Mouse (Mus musculus): ENCODE measurements at regions not wholly inside any gene's neighbourhood (a gene's known extent, or its start where the extent isn't known, plus 50 kb on each side); places are given as distances from the start of the nearest gene placed in this dataset.

- Histone ChIP-seq H3K4me3 (no peak overlapping the region), H3K27ac (no peak overlapping the region)
- no peak for TF ChIP-seq CTCF (conservative IDR thresholded peaks at IDR 0.05)
- DNase-seq (ENCODE audit: low spot score in 2 of 2) = no peak
Observed at GRCm38 (mm10) chr1:185074001-185074400, 74.6 kb upstream of the Mark1 start.

GRCm38 (mm10) chr1:185072766-185073165 lies 73.4 kb upstream of the Mark1 start:
- Histone ChIP-seq H3K4me3 (no peak overlapping the region), H3K27ac (no peak overlapping the region)
- DNase-seq (ENCODE audit: low spot score in 2 of 2) = no peak
- TF ChIP-seq CTCF (conservative IDR thresholded peaks at IDR 0.05) = no peak

GRCm38 (mm10) chr1:185071566-185071965 lies 72.2 kb upstream of the Mark1 start:
- no peak for TF ChIP-seq CTCF (conservative IDR thresholded peaks at IDR 0.05)
- Histone ChIP-seq H3K27ac (no peak overlapping the region), H3K4me3 (no peak overlapping the region)
- DNase-seq (ENCODE audit: low spot score in 2 of 2) = no peak

- Histone ChIP-seq H3K27ac (no peak overlapping the region; the same call in 1 of the 2 replicates), H3K4me3 (no peak overlapping the region)
- no peak for DNase-seq (ENCODE audit: low spot score in 2 of 2)
- TF ChIP-seq CTCF (conservative IDR thresholded peaks at IDR 0.05) = no peak
Observed at GRCm38 (mm10) chr1:185070853-185071149, 71.4 kb upstream of the Mark1 start.

GRCm38 (mm10) chr1:185070062-185070852 lies 70.9 kb upstream of the Mark1 start:
- Histone ChIP-seq H3K27ac (peak overlapping the region; percentile 5; the same call in 1 of the 2 replicates), H3K4me3 (no peak overlapping the region)
- peak; percentile 8 to 32 for DNase-seq (ENCODE audit: low spot score in 2 of 2)
- TF ChIP-seq CTCF (conservative IDR thresholded peaks at IDR 0.05) = no peak

- DNase-seq (ENCODE audit: low spot score in 2 of 2) = no peak
- Histone ChIP-seq H3K4me3 (no peak overlapping the region), H3K27ac (no peak overlapping the region)
- no peak for TF ChIP-seq CTCF (conservative IDR thresholded peaks at IDR 0.05)
Observed at GRCm38 (mm10) chr1:185068136-185068535, 68.8 kb upstream of the Mark1 start.

GRCm38 (mm10) chr1:185067661-185068060 lies 68.3 kb upstream of the Mark1 start:
- TF ChIP-seq CTCF (conservative IDR thresholded peaks at IDR 0.05) = no peak
- H3K4me3 ChIP-seq = no peak overlapping the region

GRCm38 (mm10) chr1:185065056-185065455 lies 65.7 kb upstream of the Mark1 start:
- TF ChIP-seq CTCF (conservative IDR thresholded peaks at IDR 0.05) = no peak
- no peak for DNase-seq (ENCODE audit: low spot score in 2 of 2)
- no peak overlapping the region for H3K4me3 ChIP-seq
- no peak overlapping the region for H3K27ac ChIP-seq

More at GRCm38 (mm10) chr1:185067661-185068060, 68.3 kb upstream of the Mark1 start:
- no peak for DNase-seq (ENCODE audit: low spot score in 2 of 2)
- no peak overlapping the region for H3K27ac ChIP-seq

GRCm38 (mm10) chr1:185062103-185062502 lies 62.7 kb upstream of the Mark1 start:
- no peak overlapping the region for H3K4me3 ChIP-seq

GRCm38 (mm10) chr1:185057443-185057842 lies 58.1 kb upstream of the Mark1 start:
- no peak for TF ChIP-seq CTCF (conservative IDR thresholded peaks at IDR 0.05)
- no peak for DNase-seq (ENCODE audit: low spot score in 2 of 2)
- no peak overlapping the region for H3K4me3 ChIP-seq
- H3K27ac ChIP-seq = no peak overlapping the region

More at GRCm38 (mm10) chr1:185062103-185062502, 62.7 kb upstream of the Mark1 start:
- no peak for TF ChIP-seq CTCF (conservative IDR thresholded peaks at IDR 0.05)
- H3K27ac ChIP-seq = no peak overlapping the region
- DNase-seq (ENCODE audit: low spot score in 2 of 2) = no peak

GRCm38 (mm10) chr1:185052700-185053099 lies 53.3 kb upstream of the Mark1 start:
- H3K4me3 ChIP-seq = no peak overlapping the region
- DNase-seq (ENCODE audit: low spot score in 2 of 2) = no peak
- TF ChIP-seq CTCF (conservative IDR thresholded peaks at IDR 0.05) = no peak
- H3K27ac ChIP-seq = no peak overlapping the region

- no peak for DNase-seq (ENCODE audit: low spot score in 2 of 2)
- H3K4me3 ChIP-seq = no peak overlapping the region
- no peak overlapping the region for H3K27ac ChIP-seq
- no peak for TF ChIP-seq CTCF (conservative IDR thresholded peaks at IDR 0.05)
Observed at GRCm38 (mm10) chr1:185049980-185050379, 50.6 kb upstream of the Mark1 start.

Data from layer of hippocampus, adult 2 months (tissue).